Mouse (Mus musculus) G1E-ER4 (cell line): ENCODE results near the gene Fam25c. TPM values are rescaled to one million over a fixed set of nuclear protein-coding genes. Genes with fewer than 3 reads are reported as not detected.

Source experiments
- GATA1 ChIP-seq: IDR thresholded peaks from one replicate; pipeline ENCODE4 v1.8.0; 2012; ENCODE audit warnings: low read length, inconsistent platforms
- polyA plus RNA-seq: library from polyadenylated mRNA; stranded (reverse); fragments of >175 nt; gene quantifications from 2 replicates; pipeline ENCODE4 v1.2.3, GENCODE M21; 2012

The Fam25c gene
- polyA plus RNA-seq, 1 experiment, result not detected

- TF ChIP-seq GATA1, result no peak
These were observed 17.4 kb upstream of the Fam25c start for GRCm38 (mm10) chr14:34372646-34373045.

- no peak for TF ChIP-seq GATA1
These were observed 16.5 kb upstream of the Fam25c start for GRCm38 (mm10) chr14:34371763-34372162.

- TF ChIP-seq GATA1, result no peak
These were observed 15.7 kb upstream of the Fam25c start for GRCm38 (mm10) chr14:34370921-34371320.

GRCm38 (mm10) chr14:34370203-34370602, 15.0 kb upstream of the Fam25c start:
- TF ChIP-seq GATA1, result no peak

- no peak for TF ChIP-seq GATA1
These were observed 9.9 kb upstream of the Fam25c start for GRCm38 (mm10) chr14:34365147-34365507.

GRCm38 (mm10) chr14:34363490-34364253, 8.4 kb upstream of the Fam25c start:
- no peak for TF ChIP-seq GATA1

GRCm38 (mm10) chr14:34362726-34363445, 7.7 kb upstream of the Fam25c start:
- TF ChIP-seq GATA1, result no peak

GRCm38 (mm10) chr14:34362135-34362534, 6.9 kb upstream of the Fam25c start:
- TF ChIP-seq GATA1, result no peak

GRCm38 (mm10) chr14:34360251-34360650, 5.0 kb upstream of the Fam25c start:
- TF ChIP-seq GATA1, result no peak

- TF ChIP-seq GATA1, result no peak
These were observed 4.5 kb upstream of the Fam25c start for GRCm38 (mm10) chr14:34359676-34360244.

- no peak for TF ChIP-seq GATA1
These were observed 2.6 kb upstream of the Fam25c start for GRCm38 (mm10) chr14:34357671-34358455.

- TF ChIP-seq GATA1, result no peak
These were observed 777 bp downstream of the Fam25c start for GRCm38 (mm10) chr14:34354456-34354855.

- TF ChIP-seq GATA1, result no peak
These were observed 1.9 kb downstream of the Fam25c start for GRCm38 (mm10) chr14:34353326-34353725.

GRCm38 (mm10) chr14:34352523-34352922, 2.7 kb downstream of the Fam25c start:
- TF ChIP-seq GATA1, result no peak

- no peak for TF ChIP-seq GATA1
These were observed 3.6 kb downstream of the Fam25c start for GRCm38 (mm10) chr14:34351660-34352059.

GRCm38 (mm10) chr14:34349007-34349406, 6.2 kb downstream of the Fam25c start:
- no peak for TF ChIP-seq GATA1
